Mouse (Mus musculus) G1E (cell line): ENCODE measurements around the gene Gpc6.

Experiments
- CTCF ChIP-seq: IDR thresholded peaks from 2 replicates; pipeline ENCODE4 v1.5.1; 2012; ENCODE audit warnings: low read depth, low read length, inconsistent platforms, mixed read lengths
- GATA1 ChIP-seq: IDR thresholded peaks from 2 replicates; pipeline ENCODE4 v1.6.1; 2012; ENCODE audit warnings: borderline replicate concordance, low read length, inconsistent platforms, mixed read lengths
- TAL1 ChIP-seq: conservative IDR thresholded peaks from 2 replicates; pipeline ENCODE4 v1.6.1; 2012; ENCODE audit warnings: low read depth, low read length, inconsistent platforms, mixed read lengths

- TF ChIP-seq CTCF (no peak), GATA1 (no peak), TAL1 (no peak)
Observed at GRCm38 (mm10) chr14:117415045-117415444, 489.9 kb downstream of the Gpc6 start.
